Mouse (Mus musculus) central nervous system, embryonic 14 days (tissue): ENCODE results near the gene Pnpla3. TPM values are rescaled to one million over a fixed set of nuclear protein-coding genes. Genes with fewer than 3 reads are reported as not detected.

Experiments
- polyA plus RNA-seq: library from polyadenylated mRNA; depleted of rRNA; stranded (reverse); fragments of >200 nt; gene quantifications from 2 replicates; pipeline ENCODE4 v1.2.3, GENCODE M21; 2012; rRNA removed

Gene Pnpla3
- 9.5 and 10.9 TPM in 2 replicates for polyA plus RNA-seq

DNA sequence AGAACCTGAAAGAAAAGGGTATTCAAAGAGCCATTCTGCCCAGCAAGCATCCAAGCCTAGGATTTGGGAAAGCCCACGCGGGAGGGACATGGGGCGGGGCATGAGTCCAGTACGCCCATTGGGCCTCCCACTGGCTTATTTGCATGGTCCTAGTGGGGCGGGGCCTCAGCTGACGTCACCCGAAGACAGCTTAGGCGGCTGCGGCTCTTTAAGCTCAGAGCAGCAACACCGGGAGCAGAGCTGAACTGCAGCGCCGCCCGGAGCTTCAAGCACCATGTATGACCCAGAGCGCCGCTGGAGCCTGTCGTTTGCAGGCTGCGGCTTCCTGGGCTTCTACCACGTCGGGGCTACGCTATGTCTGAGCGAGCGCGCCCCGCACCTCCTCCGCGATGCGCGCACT lies at the start of gene Pnpla3:
Pnpla3 (plus strand) TSS at position 238 of the 400 bp plus-strand sequence.

DNA sequence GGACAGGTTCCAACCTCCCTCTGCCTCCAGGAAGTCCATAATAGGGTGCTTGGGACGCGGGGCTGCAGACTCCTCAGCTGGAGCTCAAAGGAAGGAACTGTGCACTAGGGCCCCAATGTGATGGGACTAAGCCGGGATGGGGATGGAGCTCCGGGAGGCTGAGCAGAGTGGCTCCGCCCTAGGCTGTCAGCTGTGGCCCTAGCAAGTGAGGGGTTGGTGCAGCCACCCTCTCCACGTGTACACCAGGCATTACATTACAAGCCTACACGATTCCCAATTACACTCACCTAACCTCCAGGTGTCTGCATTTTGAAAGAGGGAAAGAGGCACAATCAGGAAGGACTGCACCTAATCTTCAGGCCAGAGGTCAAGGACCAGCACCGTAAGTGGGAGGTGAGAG lies 44.6 kb upstream of the Pnpla3 start, which contains the start of gene Pnpla5:
Pnpla5 (minus strand) TSS at position 101 of the 400 bp plus-strand sequence.

DNA sequence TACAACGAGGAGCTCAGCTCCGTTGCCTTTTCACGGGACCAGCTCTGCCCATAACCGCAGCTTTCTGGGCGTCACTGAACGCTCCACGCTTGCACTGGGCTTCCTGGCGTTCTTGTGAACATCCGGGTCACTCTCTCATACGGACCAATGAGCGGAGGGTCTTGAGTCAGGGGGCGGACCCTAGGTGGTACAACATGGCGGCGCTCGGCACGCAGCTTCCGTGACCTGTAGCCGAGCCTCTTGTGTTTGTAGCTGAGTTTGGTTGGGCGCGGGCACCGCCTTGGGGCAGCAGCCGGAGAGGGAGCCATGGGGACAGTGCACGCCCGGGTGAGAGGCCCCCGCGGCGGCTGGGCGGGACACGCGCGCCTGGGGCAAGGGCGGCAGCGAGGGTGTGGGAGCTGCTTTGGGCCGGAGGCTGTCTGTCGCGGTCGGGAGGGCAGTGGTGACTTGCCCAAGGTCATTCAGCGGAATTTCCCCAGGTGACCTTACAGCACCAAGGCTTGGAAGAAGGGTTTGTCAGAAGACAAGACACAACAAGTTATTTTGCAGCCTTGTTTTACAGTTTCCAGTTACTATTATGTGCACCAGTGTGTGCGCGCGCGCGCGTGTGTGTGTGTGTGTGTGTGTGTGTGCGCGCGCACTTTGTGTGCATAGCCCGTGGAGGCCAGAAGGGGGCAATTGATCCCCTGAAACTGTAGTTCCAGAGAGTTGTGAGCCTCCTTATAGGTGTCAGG lies 24.6 kb downstream of the Pnpla3 start, which contains the start of gene Samm50:
Samm50 (plus strand) TSS at position 184 of the 734 bp plus-strand sequence.

DNA sequence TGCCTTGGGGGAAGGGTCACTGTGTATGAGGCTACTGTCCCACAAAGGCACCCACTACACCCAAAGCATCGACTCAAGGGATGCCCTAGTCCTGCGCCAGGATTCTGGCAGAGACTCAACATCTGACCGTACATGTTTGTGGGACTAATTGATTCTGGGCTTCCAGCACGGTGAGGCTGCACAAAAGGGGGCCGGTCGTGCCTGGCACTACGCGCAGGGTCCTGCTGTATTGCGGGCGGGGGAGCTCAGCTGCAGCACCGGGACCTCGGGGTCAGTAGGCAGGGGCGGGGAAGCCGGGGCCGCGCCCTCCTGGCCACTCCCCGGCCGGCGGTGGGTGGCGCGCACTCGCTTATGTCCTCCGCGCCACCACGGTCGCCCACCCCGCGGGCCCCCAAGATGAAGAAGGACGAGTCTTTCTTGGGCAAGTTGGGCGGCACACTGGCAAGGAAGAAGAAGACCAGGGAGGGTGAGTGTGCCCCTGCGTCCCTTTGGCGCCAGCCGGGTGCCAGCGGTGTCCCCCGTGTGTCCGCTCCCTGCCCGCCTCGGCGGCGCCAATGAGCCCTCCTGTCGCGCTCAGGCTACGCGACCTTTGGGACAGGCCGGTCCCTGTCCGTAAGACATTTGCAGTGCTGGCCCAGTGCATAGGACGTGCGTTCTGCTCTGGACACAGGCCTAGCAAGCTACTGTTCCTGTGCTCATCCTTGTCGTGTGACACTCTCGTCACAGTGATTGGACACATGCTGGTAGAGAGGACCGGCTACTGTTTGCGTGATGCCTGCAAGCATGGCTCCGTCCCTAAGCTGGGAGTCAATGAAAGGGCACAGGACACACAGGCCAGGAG lies 64.3 kb downstream of the Pnpla3 start, which contains the start of gene Parvb:
Parvb (plus strand) TSS at position 323 of the 841 bp plus-strand sequence.

Other genes with a start within 250 kb of the Pnpla3 start
- gene Efcab6, start 102.5 kb upstream of the Pnpla3 start, polyA plus RNA-seq, result 0.93 and 1.6 TPM in 2 replicates
- 81.3 and 85.5 TPM in 2 replicates for gene Sult4a1, start 62.1 kb upstream of the Pnpla3 start, polyA plus RNA-seq
- gene Pnpla5, start 44.7 kb upstream of the Pnpla3 start, polyA plus RNA-seq, result not detected in 2 replicates
- 27.2 and 29.6 TPM in 2 replicates for gene Samm50, start 24.4 kb downstream of the Pnpla3 start, polyA plus RNA-seq
- gene Parvb, start 64.2 kb downstream of the Pnpla3 start, polyA plus RNA-seq, result 11.3 and 15.9 TPM in 2 replicates
- 1.3 and 1.9 TPM in 2 replicates for gene Parvg, start 156.2 kb downstream of the Pnpla3 start, polyA plus RNA-seq